Mouse (Mus musculus): Measurements from ENCODE around the gene Zfp384. TPM values are rescaled to one million over a fixed set of nuclear protein-coding genes. Genes with fewer than 3 reads are reported as not detected.
A peak's percentile ranks its signal among the peaks of the same experiment; 100 is the strongest.
"Not testable (repeated sequence)": the region's sequence is repeated elsewhere in the genome, so short reads cannot be mapped to it uniquely, and the experiment has no call there.

Gene Zfp384
- polyA plus RNA-seq, 1 experiment: 39.5 TPM

- DNase-seq (ENCODE audit: low read depth, low spot score): peak; percentile 93
- WGBS: 2% methylated on average over 33 of the region's 34 CpGs
Measured at GRCm38 (mm10) chr6:125008586-125009128, 288 bp upstream of the Zfp384 start.

- whole genome bisulfite sequencing: under 1% methylated on average over 73 of the region's 78 CpGs
- DNase-seq (ENCODE audit: low read depth, low spot score): no peak
Measured at GRCm38 (mm10) chr6:125009181-125010073, 482 bp downstream of the Zfp384 start.

GRCm38 (mm10) chr6:125017682-125018081 is 8.7 kb downstream of the Zfp384 start:
- no peak for DNase-seq (ENCODE audit: low read depth, low spot score)
- WGBS: 84% methylated on average over 3 of the region's 3 CpGs

- 39% methylated on average over 8 of the region's 9 CpGs for WGBS
- DNase-seq (ENCODE audit: low read depth, low spot score): not testable (repeated sequence)
Measured at GRCm38 (mm10) chr6:125030532-125030931, 21.6 kb downstream of the Zfp384 start.

GRCm38 (mm10) chr6:125031604-125032003 is 22.7 kb downstream of the Zfp384 start:
- no peak for DNase-seq (ENCODE audit: low read depth, low spot score)
- 82% methylated on average over 16 of the region's 16 CpGs for WGBS

GRCm38 (mm10) chr6:125038666-125039065 is 29.7 kb downstream of the Zfp384 start:
- 96% methylated on average over 4 of the region's 4 CpGs for WGBS
- no peak for DNase-seq (ENCODE audit: low read depth, low spot score)

- no peak for DNase-seq (ENCODE audit: low read depth, low spot score)
- 5% methylated on average over 8 of the region's 8 CpGs for WGBS
Measured at GRCm38 (mm10) chr6:125039131-125039530, 30.2 kb downstream of the Zfp384 start.

- under 1% methylated on average over 26 of the region's 26 CpGs for WGBS
- DNase-seq (ENCODE audit: low read depth, low spot score): peak; percentile 89
Measured at GRCm38 (mm10) chr6:125039533-125040153, 30.7 kb downstream of the Zfp384 start, which contains the start of gene Ing4. Gene Ing4, plus strand, starts transcription at chr6:125039760.

GRCm38 (mm10) chr6:125040221-125040620 is 31.3 kb downstream of the Zfp384 start:
- WGBS: 5% methylated on average over 7 of the region's 7 CpGs
- no peak for DNase-seq (ENCODE audit: low read depth, low spot score)

- WGBS: 24% methylated on average over 7 of the region's 7 CpGs
- no peak for DNase-seq (ENCODE audit: low read depth, low spot score)
Measured at GRCm38 (mm10) chr6:125041047-125041446, 32.1 kb downstream of the Zfp384 start.

GRCm38 (mm10) chr6:125042081-125042480 is 33.1 kb downstream of the Zfp384 start:
- WGBS: 90% methylated on average over 7 of the region's 7 CpGs
- no peak for DNase-seq (ENCODE audit: low read depth, low spot score)

GRCm38 (mm10) chr6:125046691-125047090 is 37.7 kb downstream of the Zfp384 start:
- 31% methylated on average over 5 of the region's 5 CpGs for WGBS
- DNase-seq (ENCODE audit: low read depth, low spot score): peak; percentile 53

- DNase-seq (ENCODE audit: low read depth, low spot score): no peak
- 52% methylated on average over 20 of the region's 20 CpGs for WGBS
Measured at GRCm38 (mm10) chr6:125049678-125050077, 40.7 kb downstream of the Zfp384 start, which contains the start of gene Acrbp. Gene Acrbp, plus strand, starts transcription at chr6:125049689.

GRCm38 (mm10) chr6:125051237-125051636 is 42.3 kb downstream of the Zfp384 start:
- 72% methylated on average over 5 of the region's 5 CpGs for WGBS
- no peak for DNase-seq (ENCODE audit: low read depth, low spot score)

- 69% methylated on average over 6 of the region's 6 CpGs for WGBS
- no peak for DNase-seq (ENCODE audit: low read depth, low spot score)
Measured at GRCm38 (mm10) chr6:125061493-125061892, 52.5 kb downstream of the Zfp384 start.

- DNase-seq (ENCODE audit: low read depth, low spot score): no peak
- 86% methylated on average over 5 of the region's 5 CpGs for WGBS
Measured at GRCm38 (mm10) chr6:125062511-125062910, 53.6 kb downstream of the Zfp384 start.

- no peak for DNase-seq (ENCODE audit: low read depth, low spot score)
- 54% methylated on average over 6 of the region's 6 CpGs for WGBS
Measured at GRCm38 (mm10) chr6:125063906-125064305, 55.0 kb downstream of the Zfp384 start.

GRCm38 (mm10) chr6:125065223-125065622 is 56.3 kb downstream of the Zfp384 start:
- not testable (repeated sequence) for DNase-seq (ENCODE audit: low read depth, low spot score)
- 60% methylated on average over 1 of the region's 1 CpGs for whole genome bisulfite sequencing

GRCm38 (mm10) chr6:125067571-125067995 is 58.6 kb downstream of the Zfp384 start, which contains the start of gene Lpar5:
Gene Lpar5, plus strand, starts transcription at chr6:125067920.
- WGBS: 25% methylated on average over 8 of the region's 8 CpGs

GRCm38 (mm10) chr6:125071170-125071895 is 62.4 kb downstream of the Zfp384 start:
- 28% methylated on average over 18 of the region's 18 CpGs for WGBS
- DNase-seq (ENCODE audit: low read depth, low spot score): no peak

More at GRCm38 (mm10) chr6:125067571-125067995, 58.6 kb downstream of the Zfp384 start, which contains the start of gene Lpar5:
- DNase-seq (ENCODE audit: low read depth, low spot score): no peak

Data from large intestine, adult 2 months (tissue).